Mouse (Mus musculus): Measurements from ENCODE around the gene Hif3a. TPM values are rescaled to one million over a fixed set of nuclear protein-coding genes. Genes with fewer than 3 reads are reported as not detected.

Hif3a gene
- polyA plus RNA-seq, 1 experiment from 2014 or later = 22.6 TPM

GRCm38 (mm10) chr7:16995345-16995744, 66.9 kb downstream of the Hif3a start:
- ATAC-seq = no peak
- H3K4me2 ChIP-seq = peak overlapping the region; percentile 69
- peaks cover 16% of the 10 kb centered on the region for H3K27me3 ChIP-seq (replicated peaks)
- no peak overlapping the region for H3K27ac ChIP-seq
- H3K9me3 ChIP-seq (replicated peaks) = no peaks in the 10 kb centered on the region
- H3K4me3 ChIP-seq = peak overlapping the region; percentile 60
- H3K9ac ChIP-seq = 0 out of 2 replicates have a peak overlapping the region, but pooled peaks have one; percentile 65
- peaks cover 80% of the 10 kb centered on the region for H3K4me1 ChIP-seq
- H3K36me3 ChIP-seq = peaks cover 24% of the 10 kb centered on the region
- 80% methylated on average over 4 of the region's 4 CpGs for WGBS (ENCODE audit: insufficient replicate concordance)

- H3K27ac ChIP-seq = 0 out of 2 replicates have a peak overlapping the region, but pooled peaks have one; percentile 58
Measured at GRCm38 (mm10) chr7:16994400-16994799, 67.8 kb downstream of the Hif3a start.

DNA sequence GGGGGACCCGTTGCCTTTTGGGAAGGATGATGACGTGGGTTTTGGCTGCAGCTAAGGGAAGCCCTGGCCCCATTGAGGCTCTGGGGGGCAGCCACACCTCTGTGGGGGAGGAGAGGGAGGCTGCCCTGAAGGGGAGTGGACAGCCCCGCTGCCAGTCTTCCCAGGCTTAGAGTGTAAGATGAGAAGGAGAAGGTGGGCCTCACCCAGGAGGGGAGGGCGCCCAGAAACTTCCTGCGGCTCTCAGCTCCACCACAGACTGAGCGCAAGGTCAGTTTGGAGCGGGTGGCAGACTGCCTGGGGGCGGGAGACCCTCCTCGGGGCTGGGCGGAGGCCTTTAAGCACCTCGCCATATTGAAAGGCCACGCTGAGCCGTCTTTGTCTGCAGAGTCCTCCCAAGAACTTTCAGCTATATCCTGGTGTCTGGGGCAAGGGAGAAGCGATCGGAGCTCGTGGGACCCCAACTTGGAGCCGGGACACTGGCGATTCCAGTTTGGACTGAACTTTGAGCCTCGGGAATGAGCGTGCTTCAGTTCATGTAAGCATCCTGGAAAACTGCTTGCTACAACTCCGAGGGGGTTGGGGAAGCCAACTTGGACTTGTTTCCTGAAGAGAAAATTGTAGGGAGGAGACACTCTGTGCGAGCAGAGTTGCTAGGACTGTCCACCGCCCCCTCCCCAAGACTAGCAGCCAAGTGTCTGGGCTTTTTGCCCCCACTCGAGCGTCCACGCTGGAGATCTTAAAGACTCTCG, 68.4 kb downstream of the Hif3a start:
- peak overlapping the region; percentile 60 for H3K4me3 ChIP-seq
- peak overlapping the region; percentile 58; the same call in 1 of the 2 replicates for H3K27ac ChIP-seq
- H3K36me3 ChIP-seq = peaks cover 20% of the 10 kb centered on the region
- H3K4me1 ChIP-seq = peaks cover 78% of the 10 kb centered on the region
- peak overlapping the region; percentile 69 for H3K4me2 ChIP-seq
- WGBS (ENCODE audit: insufficient replicate concordance) = 3% methylated on average over 26 of the region's 27 CpGs
- peaks cover 16% of the 10 kb centered on the region for H3K27me3 ChIP-seq (replicated peaks)
- no peaks in the 10 kb centered on the region for H3K9me3 ChIP-seq (replicated peaks)
- ATAC-seq = peak; percentile 83
- peak overlapping the region; percentile 65 for H3K9ac ChIP-seq

More at GRCm38 (mm10) chr7:16994400-16994799, 67.8 kb downstream of the Hif3a start:
- peaks cover 20% of the 10 kb centered on the region for H3K36me3 ChIP-seq
- H3K9me3 ChIP-seq (replicated peaks) = no peaks in the 10 kb centered on the region
- peak overlapping the region; percentile 60 for H3K4me3 ChIP-seq
- no peak for ATAC-seq
- H3K4me1 ChIP-seq = peaks cover 84% of the 10 kb centered on the region
- peaks cover 16% of the 10 kb centered on the region for H3K27me3 ChIP-seq (replicated peaks)
- peak overlapping the region; percentile 65 for H3K9ac ChIP-seq
- peak overlapping the region; percentile 69 for H3K4me2 ChIP-seq
- 8% methylated on average over 20 of the region's 20 CpGs for WGBS (ENCODE audit: insufficient replicate concordance)

GRCm38 (mm10) chr7:16992451-16992807, 69.8 kb downstream of the Hif3a start, which contains the start of gene Ccdc8:
Gene Ccdc8 (plus strand): TSS chr7:16992708.
- peak within 1 kb of the TSS; percentile 65 for H3K9ac ChIP-seq
- 87% methylated on average over 5 of the region's 5 CpGs for WGBS (ENCODE audit: insufficient replicate concordance)
- peak within 1 kb of the TSS; percentile 60 for H3K4me3 ChIP-seq
- peaks cover 16% of the 10 kb centered on the region for H3K27me3 ChIP-seq (replicated peaks)
- no peak for ATAC-seq
- peaks cover 7% of the 10 kb centered on the region for H3K36me3 ChIP-seq
- H3K4me2 ChIP-seq = peak within 1 kb of the TSS; percentile 69
- H3K4me1 ChIP-seq = peaks cover 64% of the 10 kb centered on the region
- H3K27ac ChIP-seq = peak within 1 kb of the TSS; percentile 27
- no peaks in the 10 kb centered on the region for H3K9me3 ChIP-seq (replicated peaks)

- ATAC-seq = no peak
Measured at GRCm38 (mm10) chr7:16991681-16992450, 70.4 kb downstream of the Hif3a start.

DNA sequence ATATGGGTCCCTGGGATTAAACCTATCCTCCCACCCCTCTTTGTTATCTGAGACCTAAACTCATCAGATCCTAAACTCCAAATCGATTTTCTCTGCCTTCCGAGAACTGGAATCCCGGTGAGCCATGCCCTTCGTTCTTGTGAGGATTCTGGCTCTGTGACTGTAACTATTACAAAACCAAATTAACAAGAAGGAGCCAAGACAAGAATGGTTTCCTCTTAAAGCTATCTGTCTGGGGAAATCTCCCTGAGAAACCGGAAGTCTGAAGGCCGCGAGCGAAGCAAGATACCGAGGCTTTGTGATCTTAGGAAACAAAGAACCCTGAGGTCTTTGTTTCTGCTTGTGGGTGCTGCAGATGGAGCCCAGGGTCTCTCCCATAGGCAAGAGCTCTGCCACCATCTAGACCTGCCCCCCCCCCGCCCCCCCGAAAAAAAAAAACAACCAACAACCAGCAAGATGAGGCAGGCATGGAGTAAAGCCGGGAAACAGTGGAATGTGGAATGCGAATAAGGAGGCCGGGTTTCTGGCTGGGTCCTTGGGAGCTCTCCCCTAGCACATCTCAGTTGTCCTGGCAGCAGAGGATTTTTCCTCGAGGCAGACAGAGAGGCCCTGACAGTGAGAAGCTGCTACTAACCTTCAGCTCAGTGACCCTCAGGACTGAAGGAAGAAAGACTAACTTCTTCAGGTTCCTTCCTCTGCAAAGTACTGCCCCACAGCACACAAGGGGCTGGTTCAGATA, 72.1 kb downstream of the Hif3a start:
- ATAC-seq = no peak
- WGBS (ENCODE audit: insufficient replicate concordance) = 15% methylated on average over 15 of the region's 15 CpGs
- H3K27me3 ChIP-seq (replicated peaks) = peaks cover 11% of the 10 kb centered on the region

More at GRCm38 (mm10) chr7:16991681-16992450, 70.4 kb downstream of the Hif3a start:
- peak overlapping the region; percentile 5; the same call in 1 of the 2 replicates for H3K4me2 ChIP-seq
- WGBS (ENCODE audit: insufficient replicate concordance) = 60% methylated on average over 18 of the region's 18 CpGs
- peak overlapping the region; percentile 27 for H3K27ac ChIP-seq
- H3K27me3 ChIP-seq (replicated peaks) = peaks cover 16% of the 10 kb centered on the region
- 0 out of 2 replicates have a peak, but pooled peaks cover 4% of the 10 kb centered on the region for H3K36me3 ChIP-seq
- H3K4me3 ChIP-seq = no peak overlapping the region
- peaks cover 64% of the 10 kb centered on the region for H3K4me1 ChIP-seq
- H3K9me3 ChIP-seq (replicated peaks) = no peaks in the 10 kb centered on the region
- no peak overlapping the region for H3K9ac ChIP-seq

GRCm38 (mm10) chr7:16988405-16988804, 73.8 kb downstream of the Hif3a start:
- Histone ChIP-seq H3K4me1 (peaks cover 33% of the 10 kb centered on the region), H3K4me2 (no peak overlapping the region), H3K36me3 (no peaks in the 10 kb centered on the region), H3K27ac (no peak overlapping the region), H3K27me3 (replicated peaks) (no peaks in the 10 kb centered on the region), H3K9ac (no peak overlapping the region), H3K4me3 (no peak overlapping the region), H3K9me3 (replicated peaks) (no peaks in the 10 kb centered on the region)
- 75% methylated on average over 3 of the region's 3 CpGs for WGBS (ENCODE audit: insufficient replicate concordance)
- ATAC-seq = no peak

More for the DNA sequence above, 72.1 kb downstream of the Hif3a start:
- Histone ChIP-seq H3K36me3 (no peaks in the 10 kb centered on the region), H3K9ac (peak overlapping the region; percentile 35; the same call in 1 of the 2 replicates), H3K4me2 (peak overlapping the region; percentile 45), H3K27ac (peak overlapping the region; percentile 69), H3K9me3 (replicated peaks) (no peaks in the 10 kb centered on the region), H3K4me3 (no peak overlapping the region), H3K4me1 (peaks cover 51% of the 10 kb centered on the region)

GRCm38 (mm10) chr7:16987541-16988149, 74.6 kb downstream of the Hif3a start:
- no peak for ATAC-seq
- H3K27me3 ChIP-seq (replicated peaks) = no peaks in the 10 kb centered on the region
- H3K9ac ChIP-seq = no peak overlapping the region
- no peak overlapping the region for H3K27ac ChIP-seq
- H3K4me2 ChIP-seq = no peak overlapping the region
- H3K9me3 ChIP-seq (replicated peaks) = no peaks in the 10 kb centered on the region
- no peak overlapping the region for H3K4me3 ChIP-seq
- H3K36me3 ChIP-seq = no peaks in the 10 kb centered on the region
- 65% methylated on average over 7 of the region's 7 CpGs for WGBS (ENCODE audit: insufficient replicate concordance)
- peaks cover 33% of the 10 kb centered on the region for H3K4me1 ChIP-seq

GRCm38 (mm10) chr7:16982859-16983568, 79.2 kb downstream of the Hif3a start, which contains the start of gene Gm42372:
Gene Gm42372 (plus strand): TSS chr7:16983086.
- H3K4me1 ChIP-seq = peaks cover 31% of the 10 kb centered on the region
- H3K4me3 ChIP-seq = no peak within 1 kb of the TSS
- H3K4me2 ChIP-seq = 0 out of 2 replicates have a peak within 1 kb of the TSS, but pooled peaks have one; percentile 19
- no peak within 1 kb of the TSS for H3K27ac ChIP-seq
- no peak within 1 kb of the TSS for H3K9ac ChIP-seq
- H3K36me3 ChIP-seq = no peaks in the 10 kb centered on the region
- 33% methylated on average over 26 of the region's 26 CpGs for WGBS (ENCODE audit: insufficient replicate concordance)
- ATAC-seq = no peak
- H3K9me3 ChIP-seq (replicated peaks) = no peaks in the 10 kb centered on the region
- H3K27me3 ChIP-seq (replicated peaks) = no peaks in the 10 kb centered on the region
